Mouse (Mus musculus): ENCODE results near the gene Olfr9. TPM values are rescaled to one million over a fixed set of nuclear protein-coding genes. Genes with fewer than 3 reads are reported as not detected.
"Not testable (repeated sequence)": the region's sequence is repeated elsewhere in the genome, so short reads cannot be mapped to it uniquely, and the experiment has no call there.

Gene Olfr9
- not detected for polyA plus RNA-seq (2012; fragmentation: generic; extraction: Trizol)
- long read RNA-seq, experiment 1 = 0 reads
- long read RNA-seq, experiment 2 = 0 reads

- not testable (repeated sequence) for H3K27me3 ChIP-seq (ENCODE audit: control insufficient read depth, insufficient read depth, insufficient read length); H3K36me3 ChIP-seq (ENCODE audit: control insufficient read depth, insufficient read depth); H3K79me2 ChIP-seq (ENCODE audit: control insufficient read depth, insufficient read depth); H3K79me3 ChIP-seq (ENCODE audit: low read depth); H3K4me3 ChIP-seq (ENCODE audit: insufficient read depth, poor library complexity, severe bottlenecking); H3ac ChIP-seq (ENCODE audit: control insufficient read depth, insufficient read length, low read depth)
Observed at GRCm38 (mm10) chr10:128989131-128989530, at the start of gene Olfr9. Olfr9 (plus strand) TSS chr10:128989431.

DNA sequence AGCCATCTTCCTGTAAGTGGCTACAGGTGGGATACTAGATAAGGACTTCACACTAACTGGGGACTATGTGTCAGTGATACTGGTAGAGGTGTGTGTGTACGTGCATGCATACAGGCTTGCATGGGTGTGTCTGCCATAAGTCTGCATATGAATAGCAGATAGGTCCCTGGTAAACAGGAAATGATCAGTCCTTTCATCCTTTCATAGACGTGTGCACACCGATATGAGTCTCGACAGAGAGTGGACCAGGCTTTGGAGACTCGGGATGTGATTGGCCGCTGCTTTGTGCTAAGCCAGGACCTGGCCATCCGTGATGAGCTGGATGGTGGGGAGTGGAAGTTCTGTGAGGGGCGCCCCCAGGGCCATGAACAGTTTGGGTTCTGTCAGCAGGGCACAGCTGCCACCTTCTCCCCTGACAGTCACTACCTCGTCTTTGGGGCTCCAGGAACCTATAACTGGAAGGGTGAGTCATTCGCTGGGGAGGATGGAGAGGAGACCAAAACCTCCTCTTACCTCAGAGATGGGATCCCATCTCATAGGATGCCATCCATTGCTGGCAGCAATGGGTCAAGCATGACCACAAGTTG is 48.7 kb upstream of the Olfr9 start:
- H3K79me3 ChIP-seq (ENCODE audit: low read depth) = peaks cover 20% of the 10 kb centered on the region
- no peak for TF ChIP-seq MAX (IDR thresholded peaks at IDR 0.05)
- TF ChIP-seq CEBPB (IDR thresholded peaks at IDR 0.05; ENCODE audit: low read depth) = no peak
- TF ChIP-seq MYOD1 (IDR thresholded peaks at IDR 0.05; ENCODE audit: control insufficient read depth, insufficient read length, low read depth) = no peak
- no peak for TF ChIP-seq USF1 (IDR thresholded peaks at IDR 0.05; ENCODE audit: low read depth)
- no peak for TF ChIP-seq FOSL1 (IDR thresholded peaks at IDR 0.05; ENCODE audit: insufficient read depth, low read length, poor library complexity, severe bottlenecking)
- TF ChIP-seq MYOG (IDR thresholded peaks at IDR 0.05; ENCODE audit: control insufficient read depth, extremely low read depth, insufficient read length) = no peak
- TF ChIP-seq CTCF (IDR thresholded peaks at IDR 0.05; ENCODE audit: control insufficient read depth, insufficient read depth, insufficient read length) = no peak
- no peak overlapping the region for H3K4me3 ChIP-seq (ENCODE audit: insufficient read depth, poor library complexity, severe bottlenecking)
- peaks cover 51% of the 10 kb centered on the region for H3K79me2 ChIP-seq (ENCODE audit: control insufficient read depth, insufficient read depth)
- H3K36me3 ChIP-seq (ENCODE audit: control insufficient read depth, insufficient read depth) = peaks cover 38% of the 10 kb centered on the region
- no peaks in the 10 kb centered on the region for H3K27me3 ChIP-seq (ENCODE audit: control insufficient read depth, insufficient read depth, insufficient read length)
- no peak overlapping the region for H3ac ChIP-seq (ENCODE audit: control insufficient read depth, insufficient read length, low read depth)

GRCm38 (mm10) chr10:128945675-128946074 is 43.6 kb upstream of the Olfr9 start:
- Histone ChIP-seq H3K36me3 (ENCODE audit: control insufficient read depth, insufficient read depth) (peaks cover 70% of the 10 kb centered on the region), H3K27me3 (ENCODE audit: control insufficient read depth, insufficient read depth, insufficient read length) (no peaks in the 10 kb centered on the region), H3K4me3 (ENCODE audit: insufficient read depth, poor library complexity, severe bottlenecking) (no peak overlapping the region), H3K79me3 (ENCODE audit: low read depth) (no peaks in the 10 kb centered on the region), H3ac (ENCODE audit: control insufficient read depth, insufficient read length, low read depth) (no peak overlapping the region), H3K79me2 (ENCODE audit: control insufficient read depth, insufficient read depth) (peaks cover 6% of the 10 kb centered on the region)
- TF ChIP-seq FOSL1 (IDR thresholded peaks at IDR 0.05; ENCODE audit: insufficient read depth, low read length, poor library complexity, severe bottlenecking) (no peak), CEBPB (IDR thresholded peaks at IDR 0.05; ENCODE audit: low read depth) (no peak), MYOG (IDR thresholded peaks at IDR 0.05; ENCODE audit: control insufficient read depth, extremely low read depth, insufficient read length) (no peak), CTCF (IDR thresholded peaks at IDR 0.05; ENCODE audit: control insufficient read depth, insufficient read depth, insufficient read length) (peak; percentile 80), MAX (IDR thresholded peaks at IDR 0.05) (no peak), MYOD1 (IDR thresholded peaks at IDR 0.05; ENCODE audit: control insufficient read depth, insufficient read length, low read depth) (no peak), USF1 (IDR thresholded peaks at IDR 0.05; ENCODE audit: low read depth) (no peak)

GRCm38 (mm10) chr10:128947496-128947895 is 41.7 kb upstream of the Olfr9 start:
- Histone ChIP-seq H3K79me3 (ENCODE audit: low read depth) (no peaks in the 10 kb centered on the region), H3K36me3 (ENCODE audit: control insufficient read depth, insufficient read depth) (peaks cover 72% of the 10 kb centered on the region), H3K79me2 (ENCODE audit: control insufficient read depth, insufficient read depth) (no peaks in the 10 kb centered on the region), H3ac (ENCODE audit: control insufficient read depth, insufficient read length, low read depth) (no peak overlapping the region), H3K4me3 (ENCODE audit: insufficient read depth, poor library complexity, severe bottlenecking) (no peak overlapping the region), H3K27me3 (ENCODE audit: control insufficient read depth, insufficient read depth, insufficient read length) (no peaks in the 10 kb centered on the region)
- no peak for TF ChIP-seq MYOD1 (IDR thresholded peaks at IDR 0.05; ENCODE audit: control insufficient read depth, insufficient read length, low read depth)
- TF ChIP-seq FOSL1 (IDR thresholded peaks at IDR 0.05; ENCODE audit: insufficient read depth, low read length, poor library complexity, severe bottlenecking) = no peak
- TF ChIP-seq USF1 (IDR thresholded peaks at IDR 0.05; ENCODE audit: low read depth) = no peak
- no peak for TF ChIP-seq MYOG (IDR thresholded peaks at IDR 0.05; ENCODE audit: control insufficient read depth, extremely low read depth, insufficient read length)
- no peak for TF ChIP-seq MAX (IDR thresholded peaks at IDR 0.05)
- no peak for TF ChIP-seq CEBPB (IDR thresholded peaks at IDR 0.05; ENCODE audit: low read depth)
- no peak for TF ChIP-seq CTCF (IDR thresholded peaks at IDR 0.05; ENCODE audit: control insufficient read depth, insufficient read depth, insufficient read length)

DNA sequence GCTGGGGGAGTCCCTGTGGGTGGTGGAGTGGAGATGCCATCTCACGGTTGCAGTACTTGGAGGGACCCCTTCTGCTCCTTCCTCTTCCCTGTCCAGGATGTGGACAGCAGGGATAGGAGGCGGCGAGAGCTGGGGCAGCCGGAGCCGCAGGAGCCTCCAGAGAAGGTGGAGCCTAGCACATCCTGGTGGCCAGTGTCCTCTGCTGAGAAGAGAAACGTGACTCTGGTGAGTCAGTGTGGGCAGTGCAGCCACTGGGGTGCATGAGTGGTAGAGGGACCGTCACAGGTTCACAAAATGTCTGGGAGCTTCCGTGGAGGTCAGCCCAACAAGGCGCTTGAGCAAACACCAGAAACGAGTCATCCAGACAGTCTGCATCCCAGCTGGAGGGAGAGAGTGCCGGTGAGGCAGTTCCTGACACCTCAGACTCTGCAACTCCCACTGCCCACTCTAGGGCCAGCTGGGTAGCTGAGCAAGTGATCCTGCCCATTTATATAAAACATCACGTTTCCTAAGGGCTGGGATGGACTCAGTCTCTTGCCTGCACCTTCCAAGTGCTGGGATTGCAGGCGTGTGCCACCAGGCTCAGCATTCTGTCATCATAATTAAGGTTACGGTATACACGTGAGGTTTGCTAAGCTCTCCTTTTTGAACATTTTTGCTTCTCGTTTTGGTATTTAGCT is 38.9 kb upstream of the Olfr9 start:
- TF ChIP-seq MYOG (IDR thresholded peaks at IDR 0.05; ENCODE audit: control insufficient read depth, extremely low read depth, insufficient read length) (no peak), FOSL1 (IDR thresholded peaks at IDR 0.05; ENCODE audit: insufficient read depth, low read length, poor library complexity, severe bottlenecking) (no peak), USF1 (IDR thresholded peaks at IDR 0.05; ENCODE audit: low read depth) (no peak), CEBPB (IDR thresholded peaks at IDR 0.05; ENCODE audit: low read depth) (no peak), MYOD1 (IDR thresholded peaks at IDR 0.05; ENCODE audit: control insufficient read depth, insufficient read length, low read depth) (no peak), MAX (IDR thresholded peaks at IDR 0.05) (no peak), CTCF (IDR thresholded peaks at IDR 0.05; ENCODE audit: control insufficient read depth, insufficient read depth, insufficient read length) (no peak)
- no peak overlapping the region for H3ac ChIP-seq (ENCODE audit: control insufficient read depth, insufficient read length, low read depth)
- no peaks in the 10 kb centered on the region for H3K79me2 ChIP-seq (ENCODE audit: control insufficient read depth, insufficient read depth)
- no peaks in the 10 kb centered on the region for H3K79me3 ChIP-seq (ENCODE audit: low read depth)
- peaks cover 73% of the 10 kb centered on the region for H3K36me3 ChIP-seq (ENCODE audit: control insufficient read depth, insufficient read depth)
- no peaks in the 10 kb centered on the region for H3K27me3 ChIP-seq (ENCODE audit: control insufficient read depth, insufficient read depth, insufficient read length)
- H3K4me3 ChIP-seq (ENCODE audit: insufficient read depth, poor library complexity, severe bottlenecking) = no peak overlapping the region
